Mouse (Mus musculus) CD4-positive, CD25-positive, alpha-beta regulatory T cell, adult 4 months (primary cell): ENCODE measurements around the gene Gtpbp8. TPM values are rescaled to one million over a fixed set of nuclear protein-coding genes. Genes with fewer than 3 reads are reported as not detected.

Experiments used
- ATAC-seq: one replicate; pipeline ENCODE4 v1.8.0; 2017
- polyA plus RNA-seq, 2 experiments: library from polyadenylated mRNA; unstranded; fragments of 100-300 nt; shearing (Covaris generic); gene quantifications; one replicate each; pipeline ENCODE4 v1.2.1; 2017

Gene Gtpbp8
- 10 to 100 TPM; 36.4 to 41.7 TPM for polyA plus RNA-seq

DNA sequence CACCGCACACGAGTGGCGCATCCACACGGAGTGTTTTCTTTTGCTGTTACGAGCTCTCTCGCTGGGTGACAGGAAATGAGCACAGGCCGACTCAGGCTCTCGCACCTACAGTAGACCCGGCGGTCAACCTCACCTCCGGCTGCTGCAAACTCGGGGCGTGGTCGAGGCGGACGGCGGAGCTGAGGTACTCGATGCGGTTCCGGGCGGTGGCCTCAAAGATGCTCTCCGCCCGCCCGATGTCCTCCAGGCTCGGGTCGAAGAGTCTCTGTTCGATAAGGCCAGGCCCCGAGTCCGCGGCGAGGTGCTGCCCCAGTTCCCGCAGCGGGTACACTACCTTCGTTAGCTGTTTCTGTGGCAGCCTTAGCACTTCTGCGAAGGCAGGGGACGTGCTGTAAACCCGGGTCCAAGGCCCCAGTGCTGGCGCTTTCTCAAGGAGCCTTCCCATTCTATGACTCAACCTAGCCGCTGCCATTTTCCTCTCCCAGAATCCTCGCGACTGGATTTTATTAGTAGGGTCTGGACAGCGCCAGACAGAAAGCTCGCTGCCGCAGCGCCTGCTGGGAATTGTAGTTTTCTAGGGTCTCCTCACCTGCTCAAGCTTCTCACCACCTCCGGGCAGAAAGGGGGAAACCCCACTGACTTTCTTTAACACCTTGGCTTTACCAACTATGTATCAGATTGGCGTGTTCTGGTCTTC, at the start of gene Gtpbp8:
TSS of gene Gtpbp8 (minus strand) at position 498 of the 697 bp plus-strand sequence.
- peak; percentile 80 for ATAC-seq

- no peak for ATAC-seq
These were observed 48.3 kb upstream of the Gtpbp8 start for GRCm38 (mm10) chr16:44794416-44794815.

DNA sequence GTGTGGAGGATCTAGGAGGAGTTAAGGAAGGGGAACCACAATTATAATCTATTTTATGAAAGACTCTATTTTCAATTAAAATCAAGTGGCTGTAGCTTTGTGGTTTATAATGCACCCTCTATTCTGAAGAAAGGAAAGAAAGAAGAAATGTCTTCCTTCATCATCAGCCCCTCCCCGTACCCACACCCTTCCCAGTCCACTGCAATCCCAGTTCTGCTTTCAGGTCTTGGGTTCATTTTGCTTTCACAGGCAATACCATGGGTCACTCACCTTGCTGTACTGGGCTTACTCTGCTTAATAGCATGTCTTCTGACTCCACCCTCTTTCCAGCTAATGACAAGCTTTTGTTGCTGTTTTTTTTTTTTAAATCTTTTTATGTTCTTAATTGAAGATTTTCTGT, 40.8 kb upstream of the Gtpbp8 start:
- no peak for ATAC-seq

DNA sequence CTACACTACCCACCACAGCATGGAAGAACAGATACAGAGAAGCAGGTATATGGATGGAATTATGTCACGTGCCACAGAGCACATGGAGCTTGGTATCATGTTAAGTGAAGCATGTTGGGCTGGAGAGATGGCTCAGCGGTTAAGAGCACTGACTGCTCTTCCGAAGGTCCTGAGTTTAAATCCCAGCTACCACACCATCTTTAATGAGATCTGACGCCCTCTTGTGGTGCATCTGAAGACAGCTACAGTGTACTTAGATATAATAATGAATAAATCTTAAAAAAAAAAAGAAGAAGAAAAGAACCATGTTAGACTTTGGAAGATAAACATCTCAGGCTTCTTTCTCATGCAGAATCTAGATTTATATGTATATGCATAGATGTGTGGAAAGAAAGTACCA, 34.6 kb upstream of the Gtpbp8 start:
- ATAC-seq, result no peak

GRCm38 (mm10) chr16:44779494-44779893, 33.3 kb upstream of the Gtpbp8 start:
- no peak for ATAC-seq

DNA sequence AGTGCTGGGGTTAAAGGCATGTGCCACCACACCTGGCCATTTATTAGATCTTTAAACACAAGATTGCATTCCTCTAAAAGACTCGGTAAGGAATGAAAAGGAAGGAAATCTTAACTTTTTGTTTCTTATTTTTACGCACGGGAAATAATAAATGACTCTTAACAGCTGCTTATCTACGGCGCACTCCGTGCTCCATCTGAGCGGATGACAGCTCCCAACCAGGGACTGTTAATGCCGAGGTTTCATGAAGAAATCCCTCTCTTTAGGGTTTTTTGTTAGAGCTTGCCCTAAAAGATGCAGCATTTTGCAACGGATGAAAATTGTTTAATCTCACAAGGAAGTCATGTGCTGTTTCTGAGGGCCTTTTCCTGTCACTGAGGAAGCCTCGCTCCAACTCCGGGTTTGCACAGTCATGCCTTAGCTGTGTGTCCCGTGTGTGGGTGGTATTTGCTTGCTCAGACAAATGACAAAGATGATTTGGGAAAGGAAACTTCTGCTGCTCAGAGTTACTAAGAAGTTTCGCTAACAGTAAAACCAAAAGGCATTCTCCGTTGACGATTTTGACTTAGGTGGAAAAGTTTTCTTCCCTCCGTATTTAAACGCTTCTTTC, 32.5 kb upstream of the Gtpbp8 start:
- ATAC-seq, result peak; percentile 79

- ATAC-seq, result peak; percentile 57
These were observed 28.0 kb upstream of the Gtpbp8 start for GRCm38 (mm10) chr16:44774201-44774600.

- peak; percentile 28 for ATAC-seq
These were observed 27.5 kb upstream of the Gtpbp8 start for GRCm38 (mm10) chr16:44773673-44774072.

- no peak for ATAC-seq
These were observed 26.4 kb upstream of the Gtpbp8 start for GRCm38 (mm10) chr16:44772577-44772976.

- peak; percentile 61 for ATAC-seq
These were observed 21.8 kb upstream of the Gtpbp8 start for GRCm38 (mm10) chr16:44767967-44768366.

DNA sequence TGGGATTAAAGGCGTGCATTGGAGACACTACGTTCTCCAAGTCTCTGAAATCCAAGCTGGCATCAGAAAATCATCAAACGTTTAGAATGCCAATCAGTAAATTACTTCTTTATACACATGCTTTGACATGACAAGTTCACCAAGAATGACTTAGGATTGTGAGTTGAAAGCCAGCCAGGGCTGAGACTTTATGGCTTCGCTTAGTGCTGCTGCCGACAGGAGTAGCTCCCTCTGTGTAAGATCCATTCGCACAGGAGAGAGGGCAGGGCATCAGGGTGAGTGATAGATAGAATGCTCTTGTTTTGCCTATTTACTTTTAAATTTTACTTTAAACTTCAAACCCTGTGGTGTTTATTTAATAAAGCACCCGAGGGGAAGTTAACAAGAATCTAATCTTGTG, 21.3 kb upstream of the Gtpbp8 start:
- ATAC-seq, result no peak

DNA sequence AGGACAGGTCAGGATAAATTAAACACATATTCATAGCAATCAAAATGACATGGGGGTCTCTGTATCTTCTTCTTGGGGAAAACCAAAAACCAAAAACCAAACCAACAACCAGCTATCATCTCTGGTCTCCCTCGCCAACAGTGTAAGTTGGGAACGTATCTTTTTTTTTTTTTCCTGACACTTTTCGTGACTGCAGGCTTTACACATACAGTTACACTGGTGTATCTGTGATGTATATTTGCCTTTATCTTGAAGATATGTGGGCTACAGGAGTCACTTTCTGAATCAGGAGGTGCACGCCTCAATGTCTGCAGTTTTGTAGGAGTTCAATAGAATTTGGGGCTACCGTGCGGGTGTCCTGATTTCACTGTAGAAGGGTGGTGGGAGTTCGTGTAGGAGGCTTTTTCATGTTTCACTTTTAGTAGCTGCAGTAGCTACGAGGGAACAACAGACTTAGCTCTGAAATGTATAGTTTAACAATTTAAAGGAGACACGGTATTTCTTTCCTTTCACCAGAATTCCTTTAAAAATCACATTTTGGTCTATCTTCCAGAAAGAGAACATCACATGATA, 20.2 kb upstream of the Gtpbp8 start:
- peak; percentile 7 for ATAC-seq

DNA sequence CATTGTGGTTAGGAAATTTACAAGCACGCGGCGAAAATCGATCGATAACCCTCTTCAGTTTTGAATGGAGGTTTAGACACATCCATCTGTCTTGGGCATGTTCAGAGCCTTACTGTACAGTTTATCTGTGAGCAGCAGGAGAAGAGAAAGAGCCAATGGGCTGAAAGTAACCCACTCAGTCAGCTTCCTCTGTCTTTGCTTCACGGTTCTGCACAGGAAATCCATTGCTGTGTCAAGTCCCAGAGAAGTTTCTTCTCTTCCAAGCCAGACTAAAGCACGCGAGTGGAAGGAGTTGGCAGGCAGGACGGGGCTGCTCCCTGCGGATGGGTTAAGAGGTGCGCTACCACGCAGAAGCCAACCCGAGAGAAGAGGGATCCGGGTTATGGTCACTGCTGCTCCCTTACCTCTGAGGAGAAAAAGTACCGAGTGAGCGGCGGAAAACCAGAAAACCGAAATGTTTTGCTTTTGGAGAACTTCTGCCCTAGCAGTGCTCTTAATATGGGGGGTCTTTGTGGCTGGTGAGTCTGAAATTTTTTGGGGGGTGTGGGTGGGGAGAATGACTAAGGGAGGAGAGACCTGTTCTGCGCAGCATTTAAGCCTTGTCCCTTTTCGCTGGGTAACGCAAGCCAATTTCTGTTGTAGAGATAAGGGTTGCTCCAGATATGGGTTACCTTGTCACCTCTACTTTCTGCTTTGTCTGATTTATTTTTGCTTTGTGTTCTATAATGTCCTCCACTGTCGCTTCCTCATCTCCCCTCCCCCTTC, 19.6 kb upstream of the Gtpbp8 start, which contains the start of gene Cd200r1:
TSS of gene Cd200r1 (plus strand) at position 182 of the 765 bp plus-strand sequence.
- peak; percentile 74 for ATAC-seq

- peak; percentile 38 for ATAC-seq
These were observed 15.6 kb upstream of the Gtpbp8 start for GRCm38 (mm10) chr16:44761811-44762210.

- no peak for ATAC-seq
These were observed 11.5 kb upstream of the Gtpbp8 start for GRCm38 (mm10) chr16:44757700-44758099.

- ATAC-seq, result no peak
These were observed 1.8 kb upstream of the Gtpbp8 start for GRCm38 (mm10) chr16:44748007-44748406.

DNA sequence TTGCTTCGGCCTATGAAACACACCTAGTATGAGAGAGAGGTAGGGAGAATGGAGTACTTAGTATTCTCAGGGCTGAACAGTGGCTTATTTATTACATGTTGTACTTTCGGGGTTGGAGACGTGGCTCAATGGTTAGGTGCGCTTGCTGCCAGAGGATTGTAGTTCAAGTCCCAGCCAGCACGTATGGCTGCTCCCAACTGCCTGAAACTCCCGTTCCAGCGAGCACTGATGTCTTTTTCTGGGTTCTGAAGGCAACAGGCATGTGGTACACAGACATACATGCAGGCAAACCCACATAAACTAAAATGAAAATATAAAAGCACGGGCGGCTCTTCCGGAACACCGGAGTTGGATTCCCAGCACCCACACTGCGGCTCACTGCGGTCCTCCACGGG, 695 bp downstream of the Gtpbp8 start:
- ATAC-seq, result no peak

DNA sequence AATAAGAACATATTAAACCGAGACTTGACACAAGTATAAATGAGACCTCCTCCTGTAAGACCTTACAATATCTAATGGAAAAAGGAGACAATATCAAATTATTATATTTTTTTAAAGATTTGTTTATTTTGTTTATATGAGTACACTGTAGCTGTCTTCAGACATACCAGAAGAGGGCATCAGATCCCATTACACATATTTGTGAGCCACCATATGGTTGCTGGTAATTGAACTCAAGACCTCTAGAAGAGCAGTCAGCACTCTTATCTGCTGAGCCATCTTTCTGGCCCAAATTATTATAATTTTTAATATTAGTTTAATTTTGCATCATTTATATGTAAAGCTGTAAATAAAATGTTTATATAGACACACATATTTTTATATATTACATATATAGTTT, 3.4 kb downstream of the Gtpbp8 start:
- no peak for ATAC-seq

GRCm38 (mm10) chr16:44736118-44736517, 10.0 kb downstream of the Gtpbp8 start:
- ATAC-seq, result peak; percentile 19

GRCm38 (mm10) chr16:44735676-44736075, 10.5 kb downstream of the Gtpbp8 start:
- ATAC-seq, result peak; percentile 85

- ATAC-seq, result peak; percentile 76
These were observed 12.1 kb downstream of the Gtpbp8 start for GRCm38 (mm10) chr16:44734059-44734458.

GRCm38 (mm10) chr16:44727525-44727924, 18.6 kb downstream of the Gtpbp8 start:
- no peak for ATAC-seq
